Mouse (Mus musculus) midbrain, postnatal 0 days (tissue): ENCODE data around the gene Ninj1. TPM values are rescaled to one million over a fixed set of nuclear protein-coding genes. Genes with fewer than 3 reads are reported as not detected.

Experiments
- ATAC-seq: fragments of 200-750 bp; cut with Nextera tagmentation; 2 replicates; pipeline ENCODE4 v1.8.0; 2017; ENCODE audit warnings: moderate number of reproducible peaks, mild to moderate bottlenecking, moderate TSS enrichment, moderate library complexity; ENCODE audit not compliant: low FRiP score
- DNase-seq: peaks from one replicate; pipeline ENCODE4 v3.0.0-alpha.2; 2015; ENCODE audit warnings: low spot score
- H3K27ac ChIP-seq: fragments of 300-500 bp; sonication (generic); 2 replicates; pipeline ENCODE4 v1.5.1; 2014; ENCODE audit warnings: low read depth, mild to moderate bottlenecking, low read length, mixed read lengths
- H3K27me3 ChIP-seq: fragments of 300-500 bp; sonication (generic); 2 replicates; pipeline ENCODE4 v1.6.1; 2014; ENCODE audit warnings: low read length, control low read depth, mixed read lengths; ENCODE audit not compliant: insufficient read depth
- H3K36me3 ChIP-seq: fragments of 300-500 bp; sonication (generic); 2 replicates; pipeline ENCODE4 v1.6.1; 2014; ENCODE audit warnings: low read length, control low read depth, mixed read lengths; ENCODE audit not compliant: insufficient read depth
- H3K4me1 ChIP-seq: fragments of 300-500 bp; sonication (generic); 2 replicates; pipeline ENCODE4 v1.6.1; 2014; ENCODE audit warnings: mild to moderate bottlenecking, control low read depth, antibody characterized with exemption, low read length, mixed read lengths; ENCODE audit not compliant: insufficient read depth
- H3K4me2 ChIP-seq: fragments of 300-500 bp; sonication (generic); 2 replicates; pipeline ENCODE4 v1.6.1; 2014; ENCODE audit warnings: low read depth, mild to moderate bottlenecking, low read length, mixed read lengths; ENCODE audit not compliant: poor library complexity, severe bottlenecking
- H3K4me3 ChIP-seq: fragments of 300-500 bp; sonication (generic); 2 replicates; pipeline ENCODE4 v1.5.1; 2014; ENCODE audit warnings: low read depth, mild to moderate bottlenecking, low read length, moderate library complexity
- H3K9ac ChIP-seq: fragments of 300-500 bp; sonication (generic); replicated peaks from 2 replicates; pipeline ENCODE4 v1.6.1; 2014; ENCODE audit warnings: mild to moderate bottlenecking, low read length, moderate library complexity, mixed read lengths; ENCODE audit not compliant: poor library complexity, severe bottlenecking
- H3K9me3 ChIP-seq: fragments of 300-500 bp; sonication (generic); 2 replicates; pipeline ENCODE4 v1.6.1; 2016; ENCODE audit warnings: low read length, control low read depth
- CTCF ChIP-seq: IDR thresholded peaks from 2 replicates; pipeline ENCODE4 v1.5.1; 2016; ENCODE audit warnings: antibody characterized with exemption, mild to moderate bottlenecking
- WGBS: fragments of 180-500 bp; shearing (Covaris S2); extraction: QIAGEN DNeasy Blood & Tissue Kit; methylation state at CpG from one replicate; pipeline ENCODE4 v1.1.7; 2014; 5-methylcytosine and 5-hydroxymethylcytosine counted together
- polyA plus RNA-seq: library from polyadenylated mRNA; unstranded; fragments of >200 nt; fragmentation: Nextera tagmentation; extraction: Ambion mirVana; gene quantifications from 2 replicates; pipeline ENCODE4 v1.2.1, GENCODE M21; 2015
- total RNA-seq: library from RNA; depleted of rRNA; stranded (reverse); fragments of >200 nt; gene quantifications from 2 replicates; pipeline ENCODE4 v1.2.3, GENCODE M21; 2014

Gene Ninj1
- total and polyA plus RNA-seq, 2 experiments from 2014 or later = 29.7 to 34.8 TPM

DNA sequence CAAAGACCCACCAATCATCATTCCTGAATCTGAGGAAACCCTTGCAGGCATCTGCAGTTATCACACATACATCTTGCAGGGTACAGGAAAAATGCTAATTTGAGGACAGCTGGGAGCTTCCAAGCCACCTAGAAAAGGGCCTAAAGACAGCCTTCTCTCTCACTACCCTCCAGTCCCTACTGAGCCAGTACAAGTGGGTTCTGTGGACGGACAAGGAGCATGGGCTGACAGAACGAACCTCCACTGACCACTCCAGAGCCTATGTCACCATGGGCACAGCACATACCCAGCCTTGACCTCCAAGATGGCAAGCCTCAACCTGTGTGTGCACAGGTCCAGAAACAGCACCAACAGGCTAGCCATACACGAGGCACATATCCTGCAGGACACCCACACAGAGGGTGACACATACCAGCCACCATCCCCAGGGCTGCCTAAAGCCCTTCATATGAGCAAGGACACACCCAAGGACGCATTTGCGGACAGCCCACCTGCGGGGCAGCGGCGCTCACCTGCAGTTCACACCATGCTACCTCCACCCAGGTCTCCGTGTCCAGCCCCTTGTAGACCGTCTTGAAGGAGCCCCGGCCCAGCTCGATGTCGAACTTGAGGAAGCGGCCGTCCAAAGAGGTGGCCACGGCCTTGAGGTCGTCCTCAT lies 41.1 kb upstream of the Ninj1 start:
- peak overlapping the region; percentile 99 for H3K4me3 ChIP-seq
- peak overlapping the region; percentile 95 for H3K4me2 ChIP-seq
- no peaks in the 10 kb centered on the region for H3K36me3 ChIP-seq
- peak overlapping the region; percentile 99 for H3K9ac ChIP-seq
- peaks cover 16% of the 10 kb centered on the region for H3K4me1 ChIP-seq
- peak; percentile 22 for DNase-seq
- ATAC-seq = no peak
- no peaks in the 10 kb centered on the region for H3K27me3 ChIP-seq
- 16% methylated on average over 17 of the region's 17 CpGs for WGBS
- no peak for TF ChIP-seq CTCF
- peak overlapping the region; percentile 92 for H3K27ac ChIP-seq
- no peaks in the 10 kb centered on the region for H3K9me3 ChIP-seq

DNA sequence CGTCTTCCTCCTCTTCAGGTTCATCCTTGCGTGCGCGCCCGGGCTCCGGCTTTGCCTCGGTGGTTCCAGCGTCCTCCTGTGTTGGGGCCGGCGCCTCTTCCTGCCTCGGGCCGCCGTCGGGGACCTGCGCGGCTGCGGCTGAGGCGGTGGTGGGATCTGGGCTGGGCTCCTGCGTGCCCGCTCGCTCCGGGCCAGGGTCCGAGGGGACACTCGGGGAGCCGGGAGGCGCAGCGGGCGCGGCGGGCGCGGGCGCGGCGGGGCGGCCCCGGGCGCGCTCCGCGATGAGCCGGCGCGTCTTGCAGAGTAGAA lies 40.6 kb upstream of the Ninj1 start:
- no peaks in the 10 kb centered on the region for H3K9me3 ChIP-seq
- H3K4me1 ChIP-seq = peaks cover 16% of the 10 kb centered on the region
- ATAC-seq (0 out of 2 replicates have a peak, but pooled peaks have one; percentile 0), DNase-seq (no peak)
- WGBS = 1% methylated on average over 39 of the region's 44 CpGs
- peak overlapping the region; percentile 99 for H3K9ac ChIP-seq
- peak overlapping the region; percentile 99 for H3K4me3 ChIP-seq
- TF ChIP-seq CTCF = no peak
- no peaks in the 10 kb centered on the region for H3K27me3 ChIP-seq
- peak overlapping the region; percentile 95 for H3K4me2 ChIP-seq
- H3K36me3 ChIP-seq = no peaks in the 10 kb centered on the region
- H3K27ac ChIP-seq = peak overlapping the region; percentile 92

DNA sequence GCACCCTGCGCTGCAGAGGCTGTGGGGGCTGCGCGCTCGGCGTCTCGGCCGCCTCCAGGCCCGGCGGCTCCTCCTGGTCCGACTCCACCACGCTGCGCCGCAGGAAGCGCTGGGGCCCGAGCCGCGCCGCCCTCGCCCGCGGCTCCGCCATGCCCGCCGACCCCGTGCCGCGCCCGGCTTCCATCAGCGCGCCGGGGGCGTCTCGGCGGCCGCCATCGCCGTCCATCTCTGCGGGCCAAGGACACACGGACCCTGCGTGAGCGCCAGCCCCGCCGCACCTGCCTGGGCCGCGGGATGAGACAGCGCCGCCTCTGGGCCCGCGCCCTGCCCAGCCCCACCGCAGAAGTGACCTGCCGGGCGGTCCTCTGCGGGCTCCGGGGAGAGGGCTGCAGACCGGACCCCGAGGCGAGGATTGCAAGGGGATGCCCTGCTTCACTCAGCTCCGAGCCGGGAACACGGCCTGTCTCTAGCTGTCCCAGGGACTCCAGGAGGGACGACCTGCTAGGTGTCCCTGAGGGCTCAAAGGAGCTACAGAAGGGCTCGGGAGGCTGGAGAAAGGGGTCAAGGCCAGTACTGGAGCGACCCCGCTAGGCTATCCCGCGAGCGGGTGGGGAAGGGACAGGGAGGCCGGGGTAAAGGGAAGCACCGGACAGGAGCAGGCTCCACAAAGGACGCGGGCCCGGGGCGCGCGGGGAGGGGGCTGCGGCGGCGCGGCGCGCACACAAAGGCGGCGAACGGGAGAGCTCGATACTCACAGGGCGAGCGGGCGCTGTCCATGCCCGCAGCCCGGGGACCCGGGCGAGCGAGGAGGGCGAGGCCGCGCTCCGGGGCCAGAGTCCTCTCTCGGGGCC lies 40.1 kb upstream of the Ninj1 start:
- no peaks in the 10 kb centered on the region for H3K9me3 ChIP-seq
- H3K4me2 ChIP-seq = peak overlapping the region; percentile 95
- peak overlapping the region; percentile 99 for H3K9ac ChIP-seq
- H3K4me1 ChIP-seq = peaks cover 16% of the 10 kb centered on the region
- DNase-seq (peak; percentile 59), ATAC-seq (peak; percentile 79)
- no peaks in the 10 kb centered on the region for H3K36me3 ChIP-seq
- H3K4me3 ChIP-seq = peak overlapping the region; percentile 99
- H3K27ac ChIP-seq = peak overlapping the region; percentile 92
- under 1% methylated on average over 52 of the region's 98 CpGs for WGBS
- peak; percentile 17; the same call in 1 of the 2 replicates for TF ChIP-seq CTCF
- no peaks in the 10 kb centered on the region for H3K27me3 ChIP-seq

- ATAC-seq (peak; percentile 74), DNase-seq (peak; percentile 81)
- Histone ChIP-seq H3K4me2 (peak within 1 kb of the TSS; percentile 95), H3K27ac (peak within 1 kb of the TSS; percentile 92), H3K4me1 (peaks cover 16% of the 10 kb centered on the region), H3K9ac (peak within 1 kb of the TSS; percentile 99), H3K27me3 (no peaks in the 10 kb centered on the region), H3K36me3 (no peaks in the 10 kb centered on the region), H3K4me3 (peak within 1 kb of the TSS; percentile 99), H3K9me3 (no peaks in the 10 kb centered on the region)
- 2% methylated on average over 27 of the region's 43 CpGs for WGBS
- no peak for TF ChIP-seq CTCF
Observed at GRCm38 (mm10) chr13:49147858-49148226, 39.4 kb upstream of the Ninj1 start, which contains the start of gene Wnk2. Gene Wnk2, minus strand, starts transcription at chr13:49148014.

DNA sequence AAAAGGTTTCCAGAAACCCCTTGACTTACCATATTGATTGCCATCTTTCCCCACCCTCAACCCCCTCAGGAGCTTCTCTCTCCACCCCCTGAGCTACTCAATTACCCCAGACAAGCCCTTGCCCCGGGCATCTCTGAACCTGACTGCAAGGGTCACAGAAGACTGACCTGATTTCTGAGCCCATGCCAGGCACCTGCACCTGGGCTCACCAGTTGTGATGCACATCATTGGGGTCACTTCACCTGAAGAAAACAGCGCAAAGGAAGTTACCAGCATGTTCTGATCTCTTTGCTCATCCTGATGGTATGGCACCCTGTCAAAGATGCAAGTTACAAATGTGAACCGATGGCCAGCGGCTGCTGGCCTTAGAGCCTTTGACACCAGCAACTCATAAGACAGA lies 38.6 kb upstream of the Ninj1 start:
- DNase-seq (no peak), ATAC-seq (no peak)
- no peak for TF ChIP-seq CTCF
- H3K36me3 ChIP-seq = no peaks in the 10 kb centered on the region
- H3K4me2 ChIP-seq = no peak overlapping the region
- no peaks in the 10 kb centered on the region for H3K9me3 ChIP-seq
- no peak overlapping the region for H3K9ac ChIP-seq
- H3K4me3 ChIP-seq = no peak overlapping the region
- no peaks in the 10 kb centered on the region for H3K27me3 ChIP-seq
- 78% methylated on average over 4 of the region's 4 CpGs for WGBS
- H3K4me1 ChIP-seq = peaks cover 14% of the 10 kb centered on the region
- H3K27ac ChIP-seq = no peak overlapping the region

GRCm38 (mm10) chr13:49154028-49154427 lies 33.3 kb upstream of the Ninj1 start:
- no peak for TF ChIP-seq CTCF
- H3K4me2 ChIP-seq = no peak overlapping the region
- no peak overlapping the region for H3K4me3 ChIP-seq
- H3K9ac ChIP-seq = no peak overlapping the region
- H3K27me3 ChIP-seq = no peaks in the 10 kb centered on the region
- ATAC-seq (no peak), DNase-seq (no peak)
- H3K9me3 ChIP-seq = no peaks in the 10 kb centered on the region
- no peaks in the 10 kb centered on the region for H3K36me3 ChIP-seq
- no peaks in the 10 kb centered on the region for H3K4me1 ChIP-seq
- WGBS = 82% methylated on average over 10 of the region's 10 CpGs
- no peak overlapping the region for H3K27ac ChIP-seq
